Mouse (Mus musculus): ENCODE measurements at regions not wholly inside any gene's neighbourhood (a gene's known extent, or its start where the extent isn't known, plus 50 kb on each side); places are given as distances from the start of the nearest gene placed in this dataset.
"Not testable (repeated sequence)": the region's sequence is repeated elsewhere in the genome, so short reads cannot be mapped to it uniquely, and the experiment has no call there.

DNA sequence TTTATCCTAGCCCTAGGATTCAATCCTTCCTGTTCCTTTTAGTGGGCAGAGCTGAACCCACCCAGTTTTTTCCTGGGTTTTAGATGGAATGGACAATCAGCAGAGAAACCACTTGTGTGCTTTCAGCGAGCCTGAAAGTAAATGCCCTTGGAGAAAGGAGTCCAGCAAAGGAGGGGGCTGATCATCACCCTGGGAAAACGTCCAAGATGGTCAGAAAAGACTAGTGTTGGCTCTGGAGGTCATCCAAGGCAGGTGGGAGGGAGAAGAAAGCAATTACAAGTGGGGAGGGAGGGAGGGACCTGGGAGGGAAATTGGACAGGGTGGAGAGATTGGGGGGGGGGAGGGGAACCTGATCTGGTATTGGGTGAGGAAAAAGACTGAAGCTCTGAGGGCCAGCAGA, 55.6 kb upstream of the Zfp366 start:
- DNase-seq = peak; percentile 24 to 35

DNA sequence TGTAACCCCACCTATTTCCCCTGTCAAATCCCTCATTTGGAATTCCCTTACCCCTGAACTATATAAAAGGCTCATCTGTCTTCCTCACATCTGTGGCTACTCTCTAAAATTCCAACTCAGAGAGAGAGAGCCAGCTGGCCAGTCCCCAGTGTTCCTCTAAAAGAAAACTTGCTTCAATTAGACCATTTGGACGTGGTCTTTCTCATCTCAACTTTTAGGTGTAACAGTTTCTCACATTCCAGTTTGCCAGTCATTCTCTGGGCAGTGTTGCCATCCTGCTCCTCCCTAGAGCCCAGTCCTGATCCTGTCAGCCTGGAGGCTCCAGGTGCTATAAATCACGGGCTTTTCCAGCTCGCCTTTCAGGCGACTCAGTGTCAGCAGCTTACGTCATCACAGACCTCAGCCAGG, 56.3 kb upstream of the Zfp366 start:
- DNase-seq = peak; percentile 64 to 67

DNA sequence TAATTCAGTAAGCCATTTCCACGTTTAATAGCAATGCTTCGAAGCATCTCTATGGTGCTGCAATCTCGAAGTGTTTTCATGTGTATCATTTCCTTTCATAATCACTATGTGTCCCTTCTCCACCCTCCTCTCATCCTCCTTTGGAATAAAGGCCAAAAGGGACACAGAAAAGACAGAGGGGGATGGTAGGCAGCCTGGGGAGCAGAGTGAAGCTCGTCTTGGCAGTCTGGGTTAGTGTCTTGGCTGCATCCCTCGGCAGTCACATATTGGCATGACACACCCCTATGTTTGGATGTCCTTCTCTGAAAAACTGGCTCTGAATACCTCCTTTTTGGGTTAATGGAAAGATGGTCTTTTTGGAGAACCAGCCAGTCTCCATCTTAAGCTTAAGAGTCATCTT, 56.9 kb upstream of the Zfp366 start:
- peak; percentile 43 to 50 for DNase-seq

DNA sequence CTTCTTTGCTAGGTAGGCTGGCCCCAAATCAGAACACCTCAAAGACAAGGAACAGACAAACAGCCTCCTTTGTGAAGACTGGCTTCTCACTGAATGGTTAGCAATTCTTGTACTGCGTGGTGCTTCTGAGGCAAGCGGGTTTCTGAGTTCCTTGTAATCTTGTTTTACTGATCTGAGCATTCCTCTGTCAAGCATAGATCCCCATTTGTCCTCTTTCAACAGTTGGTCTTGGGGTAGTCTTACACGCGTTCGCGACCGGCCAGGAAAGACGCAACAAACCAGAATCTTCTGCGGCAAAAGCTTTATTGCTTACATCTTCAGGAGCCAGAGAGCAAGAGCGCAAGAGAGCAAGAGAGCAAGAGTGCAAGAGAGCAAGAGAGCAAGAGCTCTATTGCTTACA, 57.7 kb upstream of the Zfp366 start:
- not testable (repeated sequence) for DNase-seq

DNA sequence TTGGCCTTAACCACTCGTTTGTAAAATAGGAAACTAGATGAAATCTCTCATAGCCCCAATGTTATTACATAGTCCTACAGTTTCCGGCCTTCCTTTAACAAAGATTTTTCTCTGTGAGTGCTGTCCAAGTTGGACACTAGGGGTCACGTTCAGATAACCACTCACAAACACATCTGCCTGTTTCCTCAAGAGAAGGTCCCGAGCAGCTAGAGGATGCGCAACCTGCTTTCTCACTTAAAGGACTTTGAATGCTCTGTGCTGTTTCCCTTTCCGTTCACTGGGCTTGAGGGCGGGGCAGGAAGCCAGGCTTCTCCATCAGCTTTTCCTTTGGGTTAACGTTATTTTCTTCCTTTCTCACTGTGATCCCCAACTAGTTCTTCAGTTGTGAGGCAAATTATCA, 58.1 kb upstream of the Zfp366 start:
- DNase-seq = peak; percentile 43 to 71

DNA sequence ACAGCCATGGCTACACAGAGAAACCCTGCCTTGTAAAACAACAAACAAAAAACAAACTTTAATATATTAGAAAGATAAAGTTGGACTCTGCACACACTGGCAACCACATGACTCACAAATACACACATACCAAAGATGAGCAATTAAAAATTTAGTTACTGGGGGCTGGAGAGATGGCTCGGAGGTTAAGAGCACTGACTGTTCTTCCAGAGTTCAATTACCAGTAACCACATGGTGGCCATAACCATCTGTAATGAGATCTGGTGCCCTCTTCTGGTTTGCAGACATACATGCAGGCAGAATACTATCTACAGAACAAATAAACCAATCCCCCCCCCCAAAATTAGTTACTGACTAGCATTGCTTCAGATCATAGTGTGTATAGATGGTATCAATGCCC, 58.7 kb upstream of the Zfp366 start:
- no peak for DNase-seq

DNA sequence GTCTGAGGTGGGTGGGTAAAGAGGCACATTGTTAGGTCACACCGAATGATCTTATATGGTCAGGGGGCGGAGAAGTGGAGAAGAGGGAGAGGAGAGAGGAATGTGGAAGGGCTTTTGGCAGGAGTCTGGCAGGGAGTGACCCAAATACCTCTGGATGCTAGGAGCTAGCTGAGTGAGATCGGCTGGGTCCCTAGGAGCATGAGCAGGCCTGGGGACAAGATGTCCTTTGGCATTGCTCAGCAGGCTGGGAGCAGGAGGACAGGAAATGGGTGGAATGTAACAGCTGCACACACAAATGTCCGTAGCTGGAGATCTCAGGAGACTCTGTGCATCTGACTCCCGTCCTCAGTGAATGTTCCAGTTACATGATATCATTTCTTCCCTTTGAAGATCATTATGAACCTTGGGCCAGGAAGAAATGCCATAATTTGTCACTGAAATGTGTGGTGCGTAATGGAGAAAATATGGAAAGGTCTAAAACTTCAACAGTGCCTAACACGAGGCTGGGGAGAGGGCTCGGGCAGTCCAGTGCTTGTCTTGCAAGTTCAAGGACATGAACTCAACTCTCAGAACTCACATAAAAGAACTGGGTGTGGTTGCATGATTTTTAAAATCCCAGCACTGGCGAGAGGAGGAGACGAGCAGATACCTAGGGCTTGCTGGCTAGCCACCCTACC, 59.6 kb upstream of the Zfp366 start:
- peak; percentile 82 to 95 for DNase-seq

DNA sequence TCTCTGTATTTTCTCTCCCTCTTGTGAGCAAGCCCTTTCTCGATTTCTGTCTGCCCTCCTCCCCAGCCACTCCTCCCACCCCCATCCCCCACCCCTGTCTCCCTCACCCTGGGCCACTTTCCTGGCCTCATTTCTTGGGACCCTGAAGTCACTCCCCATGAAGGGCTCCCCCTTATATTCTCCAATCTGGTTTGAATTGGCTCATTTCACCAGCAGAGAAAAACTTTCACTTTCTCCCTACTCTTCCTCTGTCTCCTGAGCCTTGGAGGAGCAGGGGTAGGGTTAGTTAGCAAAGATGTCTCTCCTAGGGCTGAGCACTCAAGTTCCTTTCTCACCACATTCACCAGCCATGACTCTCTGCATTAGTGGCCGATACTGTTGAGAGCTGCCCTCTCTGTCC, 60.5 kb upstream of the Zfp366 start:
- peak; percentile 18 to 41 for DNase-seq

DNA sequence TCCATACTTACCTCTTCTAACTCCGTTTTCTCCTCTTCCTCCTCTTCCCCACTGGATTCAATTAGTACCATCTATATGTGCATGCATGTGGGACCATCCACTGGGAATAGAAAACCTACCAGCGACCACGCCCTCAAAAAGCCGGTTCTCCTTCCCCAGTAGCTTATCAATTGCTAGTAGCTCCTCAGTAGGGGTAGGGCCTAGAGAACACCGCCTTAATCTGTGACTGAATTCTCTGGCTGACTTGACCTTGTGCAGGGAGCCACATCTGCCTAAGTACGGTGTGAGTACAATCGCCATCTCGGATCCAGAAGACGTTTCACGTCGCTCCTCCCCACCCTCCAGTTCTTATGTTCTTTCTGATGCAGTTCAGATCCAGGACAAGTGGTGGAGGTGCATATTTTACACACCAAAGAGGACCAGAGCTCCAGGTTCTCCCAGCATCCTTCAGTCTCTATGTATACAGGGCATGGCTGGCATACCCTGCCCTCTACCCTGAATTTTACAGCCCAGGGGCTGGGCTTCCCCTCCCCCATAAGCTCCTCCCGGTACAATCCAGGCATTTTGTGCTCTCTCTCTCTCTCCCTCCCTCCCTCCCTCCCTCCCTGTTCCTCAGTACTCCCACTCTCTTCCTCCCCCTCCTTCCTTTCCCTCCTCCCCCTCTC, 61.0 kb upstream of the Zfp366 start:
- DNase-seq = no peak

DNA sequence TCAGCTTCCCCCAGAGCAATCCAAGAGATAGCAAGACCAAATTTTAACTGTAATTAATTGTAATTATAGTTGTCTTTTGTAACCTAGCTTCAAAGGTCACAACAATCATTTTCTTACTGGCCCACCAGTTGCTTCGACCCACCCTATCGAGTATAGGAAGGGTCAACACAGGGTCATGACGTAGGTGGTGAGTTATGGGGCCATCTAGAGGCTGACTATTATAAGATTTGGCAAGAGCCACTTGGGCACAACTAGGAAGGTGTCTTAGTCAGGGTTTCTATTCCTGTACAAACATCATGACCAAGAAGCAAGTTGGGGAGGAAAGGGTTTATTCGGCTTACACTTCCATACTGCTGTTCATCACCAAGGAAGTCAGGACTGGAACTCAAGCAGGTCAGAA, 62.1 kb upstream of the Zfp366 start:
- not testable (repeated sequence) for DNase-seq

DNA sequence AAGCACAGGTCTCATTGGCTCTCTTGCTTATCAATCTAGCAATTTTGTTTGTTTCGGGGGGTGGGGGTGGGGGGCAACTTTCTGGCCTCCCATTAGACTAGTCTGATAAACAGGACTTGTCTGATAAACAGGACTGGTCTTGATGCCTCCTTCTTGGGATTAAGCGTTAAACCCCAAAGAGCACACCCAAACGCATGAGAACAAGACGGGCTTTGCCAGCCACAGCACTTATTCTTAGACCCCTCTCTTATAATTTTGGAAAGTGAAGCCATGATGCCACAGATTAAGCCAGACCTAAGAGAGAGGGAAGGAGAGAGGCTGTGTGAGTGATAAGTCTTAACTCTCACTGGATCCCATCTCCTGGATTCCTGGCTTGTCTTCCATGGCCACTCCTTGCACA, 63.5 kb upstream of the Zfp366 start:
- no peak for DNase-seq

DNA sequence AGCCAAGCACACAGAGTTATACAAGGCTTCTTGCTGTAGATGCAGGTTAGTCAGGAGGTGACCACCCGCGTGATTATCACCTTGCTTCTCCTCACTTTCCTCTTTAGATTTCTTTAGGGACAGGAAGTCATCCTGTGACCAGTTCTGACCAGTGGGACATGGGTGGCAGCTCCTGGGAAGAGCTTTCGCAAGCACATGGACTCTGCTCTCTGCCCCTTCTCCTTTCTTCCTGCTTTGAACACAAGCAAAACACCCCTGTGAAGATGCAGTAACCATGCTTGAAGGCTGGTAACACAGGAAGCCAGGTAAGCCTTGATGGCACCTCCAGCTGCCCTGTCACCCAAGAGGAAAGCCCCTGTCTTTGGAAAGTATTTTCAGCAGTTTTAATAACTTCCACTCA, 64.7 kb upstream of the Zfp366 start:
- DNase-seq = no peak

DNA sequence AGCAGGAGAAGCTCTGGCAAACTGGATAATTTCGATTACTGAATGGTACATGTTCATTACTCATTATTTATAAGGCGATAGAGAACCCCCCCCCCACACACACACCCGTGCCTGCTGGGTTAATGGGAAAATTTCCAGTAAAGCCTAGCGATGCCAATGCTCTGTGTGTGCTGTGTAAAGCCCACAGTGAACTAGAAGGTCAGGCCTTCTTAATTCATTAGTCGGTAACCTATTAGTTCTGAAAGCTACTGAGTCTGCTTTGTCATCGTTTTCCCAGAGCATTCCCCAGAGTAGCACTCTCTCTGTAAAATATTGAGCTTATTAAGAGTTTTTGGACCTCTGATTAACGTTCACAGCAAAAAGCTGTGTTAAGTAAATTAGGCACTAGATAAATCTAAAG, 65.7 kb upstream of the Zfp366 start:
- DNase-seq = no peak

DNA sequence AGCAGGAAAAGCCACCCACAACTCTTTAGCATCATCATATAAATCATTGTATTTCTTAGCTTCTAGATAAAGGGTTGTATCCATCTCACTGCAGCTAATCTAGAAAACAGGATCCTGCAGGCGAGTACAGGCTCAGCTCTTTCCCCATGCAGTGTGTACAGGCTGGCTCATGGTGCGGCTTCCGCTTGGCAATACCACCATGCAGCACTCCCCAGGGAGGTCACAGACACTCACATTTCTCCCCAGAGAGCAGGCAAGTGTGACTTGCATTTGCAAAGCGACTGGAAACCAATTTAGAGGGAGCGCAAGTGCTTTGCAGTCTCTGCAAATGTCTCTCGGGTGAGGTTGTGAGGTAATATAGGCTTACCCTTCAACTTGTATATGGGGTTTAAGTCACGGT, 69.1 kb upstream of the Zfp366 start:
- DNase-seq = no peak

DNA sequence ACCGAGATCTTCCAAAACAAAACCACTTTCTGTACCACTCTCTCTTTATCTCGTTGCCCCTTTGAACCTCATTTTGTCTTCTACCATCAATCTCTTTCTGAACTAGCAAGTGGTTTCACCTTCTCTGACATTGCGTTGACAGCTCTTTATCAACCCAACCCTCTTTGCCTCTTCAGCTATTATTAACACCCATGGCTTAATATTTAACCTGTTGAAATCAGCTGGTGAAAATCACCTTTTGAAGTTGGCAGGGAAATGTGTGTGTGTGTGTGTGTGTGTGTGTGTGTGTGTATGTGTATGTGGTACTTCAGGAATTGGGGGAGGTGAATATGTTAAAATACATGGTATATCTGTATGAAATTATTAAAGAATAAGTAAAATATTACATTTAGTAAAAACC, 70.1 kb upstream of the Zfp366 start:
- DNase-seq = peak; percentile 31 to 43

DNA sequence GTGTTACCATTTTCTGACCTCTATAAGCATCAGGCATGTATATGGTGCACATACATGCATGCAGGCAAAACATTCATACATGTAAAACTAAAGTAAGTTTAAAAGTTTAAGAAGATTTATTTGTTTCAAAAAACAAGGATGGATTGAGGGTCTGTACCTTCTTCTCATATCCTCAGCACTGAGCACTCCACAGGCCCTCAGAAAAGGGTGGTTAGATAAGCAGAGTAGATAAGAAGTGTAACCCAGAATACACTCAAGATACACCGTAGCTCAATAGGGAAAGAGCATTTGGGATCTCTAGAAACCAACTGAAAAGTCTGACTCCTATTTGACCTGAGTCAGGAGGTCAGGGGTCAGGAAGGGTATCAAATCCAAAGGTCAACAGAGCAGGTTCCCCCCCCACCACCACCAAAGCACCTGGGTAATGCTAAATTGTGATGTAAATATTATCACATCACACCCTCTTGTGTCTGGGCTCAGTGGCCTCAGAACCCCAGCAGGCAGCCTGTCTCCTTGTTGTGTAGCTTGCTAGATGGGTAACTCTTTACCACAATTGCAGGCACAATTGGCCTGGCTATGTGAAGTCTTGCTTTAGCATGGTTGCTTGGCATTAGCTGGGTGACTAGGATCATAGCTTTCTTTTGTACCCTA, 72.8 kb upstream of the Zfp366 start:
- DNase-seq = no peak

DNA sequence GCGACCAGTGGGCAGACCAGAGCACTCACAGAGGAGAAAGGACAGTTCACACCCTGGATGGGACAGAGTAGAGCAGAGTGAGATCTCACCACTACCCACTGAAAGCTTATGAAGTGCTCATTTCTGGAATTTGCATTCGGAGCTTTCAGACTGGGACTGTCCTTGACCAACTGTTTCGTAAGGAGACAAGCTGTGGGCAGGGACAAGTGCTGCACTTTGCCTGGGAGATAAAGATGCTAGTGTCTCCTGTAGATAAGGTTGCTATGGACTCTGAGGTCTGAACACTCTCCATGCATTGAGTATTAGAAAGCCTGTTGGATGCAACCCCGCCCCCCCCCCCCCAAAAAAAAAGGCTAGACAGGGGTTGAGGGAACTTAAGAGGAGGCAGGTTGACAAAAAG, 76.6 kb upstream of the Zfp366 start:
- DNase-seq = no peak

DNA sequence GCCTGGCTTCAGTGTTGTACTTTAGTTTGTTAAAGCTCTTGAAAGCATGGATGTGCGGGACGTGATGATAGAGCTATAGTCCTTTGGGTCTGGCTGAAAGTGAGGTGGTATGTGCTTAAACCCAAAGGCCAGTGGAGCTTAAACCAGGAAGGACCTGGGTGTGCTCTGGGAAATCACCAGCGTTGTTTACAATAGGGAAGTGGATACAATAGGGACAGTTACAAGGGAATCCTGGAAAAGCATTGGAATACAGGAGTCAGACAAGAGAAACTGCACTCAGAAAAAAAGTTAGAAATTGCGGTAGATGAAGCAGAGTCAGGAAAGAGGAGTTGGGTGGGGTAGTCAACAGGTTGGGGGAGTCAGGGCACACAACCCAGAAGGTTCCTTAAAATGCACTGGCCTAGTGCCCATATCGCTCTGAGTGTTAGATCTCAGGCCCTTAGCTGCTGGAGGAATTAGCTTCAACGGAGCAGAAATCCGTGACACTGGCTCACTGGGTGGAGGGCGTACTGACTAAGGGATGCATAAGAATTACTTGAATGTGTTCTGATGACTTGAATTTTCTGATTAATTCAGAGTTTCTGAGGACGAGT, 82.4 kb upstream of the Zfp366 start:
- DNase-seq = no peak

DNA sequence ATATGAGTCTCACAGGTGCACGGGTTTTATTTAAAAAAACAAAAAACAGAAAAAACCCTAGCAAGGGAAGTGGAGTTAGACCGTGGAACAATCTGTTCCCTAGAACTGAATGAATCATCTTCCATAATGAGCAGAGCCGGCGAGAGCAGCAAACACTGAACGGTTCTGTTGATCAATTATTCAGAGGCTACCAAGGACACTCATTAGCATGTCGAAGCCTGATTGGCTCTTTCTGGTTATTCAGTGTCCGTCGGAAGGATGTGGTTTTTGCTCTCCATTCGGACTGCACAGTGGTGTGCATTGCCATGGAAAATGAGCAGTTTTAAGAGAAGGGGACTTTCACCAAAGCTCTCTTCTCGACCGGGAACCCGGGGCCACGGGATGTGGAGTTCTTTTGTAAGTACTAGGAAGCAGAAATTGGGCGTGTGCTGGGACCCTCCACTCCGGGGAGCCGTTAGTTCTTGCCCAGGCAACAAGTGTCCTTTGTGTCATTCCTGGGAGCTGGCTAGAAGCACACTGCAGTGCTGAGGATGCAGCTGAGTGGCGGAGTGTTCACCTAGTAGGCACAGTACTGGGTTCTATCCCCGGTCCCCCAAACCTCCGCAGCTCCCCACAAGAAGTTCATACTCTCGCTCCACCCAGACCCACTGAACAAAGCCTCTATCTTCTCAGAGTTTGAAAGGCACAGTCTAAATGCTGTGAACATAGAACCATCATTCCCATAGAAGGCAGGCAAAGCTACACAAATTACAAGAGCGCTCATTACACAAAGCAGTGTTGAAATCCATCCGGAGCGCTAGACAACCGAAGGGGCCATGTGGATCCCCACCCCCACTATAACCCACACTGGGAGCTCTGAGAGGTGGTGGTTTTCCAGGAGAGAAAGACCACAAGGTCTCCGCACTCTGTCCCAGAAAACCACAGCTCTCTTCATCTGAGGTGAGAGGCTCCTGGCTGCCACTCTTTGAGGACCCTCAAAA, 83.9 kb upstream of the Zfp366 start:
- peak in 1 of 2 experiments; percentile 55 for DNase-seq

DNA sequence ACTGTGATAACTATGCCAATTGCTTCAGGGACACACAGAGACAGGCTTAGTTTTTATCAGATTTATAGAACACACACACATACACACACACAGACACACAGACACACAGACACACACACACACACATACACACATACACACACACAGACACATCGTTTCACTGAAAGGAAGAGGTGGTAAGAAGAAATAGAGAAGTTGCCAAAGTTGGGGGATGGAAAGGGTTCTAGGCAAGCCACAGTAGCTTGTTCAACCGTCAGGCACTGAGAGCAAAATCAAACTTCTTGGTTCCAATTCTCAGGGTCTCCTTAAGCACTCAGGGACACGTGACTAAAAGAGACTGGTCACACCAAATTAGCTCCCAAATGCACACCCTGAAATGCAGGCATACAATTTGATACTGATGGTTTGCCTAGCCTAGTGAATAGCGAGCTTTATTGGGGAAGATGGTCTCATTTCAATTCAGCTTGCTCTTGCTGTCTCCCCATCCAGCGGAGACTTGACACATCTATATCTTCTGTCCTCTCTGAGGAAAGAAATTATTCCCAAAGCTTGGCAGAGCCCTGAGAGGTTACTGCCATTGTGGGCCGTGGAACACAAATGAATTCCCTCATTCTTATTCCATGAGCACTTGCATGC, 84.7 kb upstream of the Zfp366 start:
- DNase-seq = no peak

DNA sequence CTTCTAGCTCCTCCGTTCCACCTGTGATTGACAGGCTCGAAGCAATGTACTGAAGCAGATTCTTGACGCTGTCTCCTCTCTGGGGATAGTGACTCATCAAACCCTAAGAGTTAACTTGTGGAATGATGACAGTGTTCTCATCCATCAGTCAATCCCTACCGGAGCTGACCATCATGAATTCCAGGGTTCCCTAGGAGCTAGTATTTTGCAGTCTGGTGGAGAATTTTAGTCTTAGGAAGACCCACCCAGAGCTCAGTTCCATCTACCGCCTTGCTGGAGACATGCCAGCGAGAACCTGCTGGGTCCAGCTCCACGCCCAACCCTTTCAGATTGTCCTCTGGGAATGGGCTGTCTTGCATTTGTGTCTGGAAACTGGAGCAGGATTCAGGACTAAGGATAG, 85.4 kb upstream of the Zfp366 start:
- DNase-seq = peak in 1 of 2 experiments; percentile 39

Data from heart, adult 18-20 months (tissue).